ENCODE assay signal across 25 mouse cellular contexts in genomic region chr5:89012456-89012855, GRCm38 (mm10).
A peak's percentile ranks its signal among the peaks of the same experiment; 100 is the strongest.
DNase-seq lines count a peak whose midpoint lies in the region; ATAC-seq and TF ChIP-seq lines count a peak whose summit lies in the region.
"Had no signal": no experiment of that assay in that cellular context is flagged by ENCODE, and none has a peak within 500 bp of the region (broad histone marks: within the 10 kb centered on the region; RNA-seq: fewer than 3 reads in every experiment).

No protein-coding gene starts in this region.

- no peak for TF ChIP-seq CTCF in lung, postnatal 0 days (IDR thresholded peaks at IDR 0.05)
- TF ChIP-seq CTCF in cerebellum, adult 2 months (IDR thresholded peaks at IDR 0.05; ENCODE audit: borderline replicate concordance, insufficient read depth, low read depth, low read length), result no peak

- ATAC-seq in lung, postnatal 0 days, result no peak
- ATAC-seq: CD4-positive, CD25-positive, alpha-beta regulatory T cell, adult 4 months; forebrain, embryonic 13.5 days; forebrain, embryonic 15.5 days; forebrain, postnatal 0 days had no signal

- no peaks in the 10 kb centered on the region for H3K9me3 ChIP-seq in lung, postnatal 0 days (ENCODE audit: low read length)
- H3K9me3 ChIP-seq: embryonic facial prominence, embryonic 10.5 days; embryonic facial prominence, embryonic 12.5 days; forebrain, embryonic 10.5 days; forebrain, embryonic 13.5 days; forebrain, embryonic 15.5 days had no signal

- no peak for TF ChIP-seq POLR2A in myocyte (IDR thresholded peaks at IDR 0.05; ENCODE audit: insufficient read length, low read depth)
- TF ChIP-seq POLR2A in cerebellum, adult 2 months (IDR thresholded peaks at IDR 0.05; ENCODE audit: borderline replicate concordance, insufficient read depth, low read length), result no peak

- no peak overlapping the region for H3K4me3 ChIP-seq in lung, postnatal 0 days (ENCODE audit: low read depth, low read length)
- no peak overlapping the region for H3K4me3 ChIP-seq in myocyte
- no peak overlapping the region for H3K4me3 ChIP-seq in cerebellum, adult 2 months (replicated peaks; ENCODE audit: insufficient read depth, low read depth, low read length)
- H3K4me3 ChIP-seq: embryonic facial prominence, embryonic 10.5 days; embryonic facial prominence, embryonic 12.5 days; erythroblast, embryonic 14.5 days; forebrain, embryonic 10.5 days; forebrain, embryonic 13.5 days; forebrain, embryonic 15.5 days had no signal

- no peaks in the 10 kb centered on the region for H3K36me3 ChIP-seq in lung, postnatal 0 days (ENCODE audit: insufficient read depth, low read length)
- H3K36me3 ChIP-seq in myocyte (ENCODE audit: control insufficient read depth, insufficient read depth), result no peaks in the 10 kb centered on the region
- H3K36me3 ChIP-seq: embryonic facial prominence, embryonic 10.5 days; embryonic facial prominence, embryonic 12.5 days; forebrain, embryonic 10.5 days; forebrain, embryonic 15.5 days; G1E had no signal

- no peak overlapping the region for H3K27ac ChIP-seq in lung, postnatal 0 days (ENCODE audit: low read length)
- no peak overlapping the region for H3K27ac ChIP-seq in cerebellum, adult 2 months (ENCODE audit: insufficient read depth, low read length)
- H3K27ac ChIP-seq: embryonic facial prominence, embryonic 10.5 days; embryonic facial prominence, embryonic 12.5 days; forebrain, embryonic 10.5 days; forebrain, embryonic 13.5 days; forebrain, embryonic 15.5 days had no signal

- peak; percentile 53 for DNase-seq in lung, postnatal 0 days (ENCODE audit: low spot score)
- DNase-seq in lung, postnatal 36 days, result no peak
- DNase-seq in 416B (ENCODE audit: low read depth) (peak; percentile 1), NIH3T3 (ENCODE audit: low read depth) (peak; percentile 58)
- no peak for DNase-seq in spleen, postnatal 10 days (ENCODE audit: low spot score in 2 of 2)
- DNase-seq in lung, postnatal 25 days (ENCODE audit: low spot score), result no peak
- DNase-seq in cerebellum, adult 2 months, result no peak
- DNase-seq: adrenal gland, adult 2 months; adrenal gland, postnatal 10 days; adrenal gland, postnatal 25 days; cerebellum, adult 11 months; cerebellum, adult 18-20 months; cerebellum, adult 9-10 months; cerebellum, postnatal 10 days; forebrain, postnatal 0 days had no signal

- H3K79me2 ChIP-seq in myocyte (ENCODE audit: control insufficient read depth, insufficient read depth), result no peaks in the 10 kb centered on the region

- H3K4me2 ChIP-seq in lung, postnatal 0 days (replicated peaks; ENCODE audit: low read depth, low read length), result no peak overlapping the region
- no peak overlapping the region for H3K4me2 ChIP-seq in myocyte (ENCODE audit: low read depth)
- H3K4me2 ChIP-seq: embryonic facial prominence, embryonic 12.5 days; forebrain, embryonic 13.5 days; forebrain, embryonic 15.5 days had no signal

- H3ac ChIP-seq in myocyte (ENCODE audit: control insufficient read depth, insufficient read length), result no peak overlapping the region

- no peaks in the 10 kb centered on the region for H3K4me1 ChIP-seq in lung, postnatal 0 days (ENCODE audit: insufficient read depth, low read depth, low read length)
- H3K4me1 ChIP-seq in cerebellum, adult 2 months (ENCODE audit: control insufficient read depth, insufficient read depth, low read length), result peaks cover 4% of the 10 kb centered on the region
- H3K4me1 ChIP-seq: forebrain, embryonic 10.5 days; forebrain, embryonic 13.5 days; forebrain, embryonic 15.5 days had no signal

- H3K9ac ChIP-seq in lung, postnatal 0 days (replicated peaks; ENCODE audit: low read depth), result no peak overlapping the region
- H3K9ac ChIP-seq: embryonic facial prominence, embryonic 12.5 days; forebrain, embryonic 13.5 days; forebrain, embryonic 15.5 days; forebrain, postnatal 0 days had no signal

- no peak for TF ChIP-seq EP300 in lung, postnatal 0 days (IDR thresholded peaks at IDR 0.05)

- H3K27me3 ChIP-seq in lung, postnatal 0 days (replicated peaks; ENCODE audit: insufficient read depth, low read length), result no peaks in the 10 kb centered on the region
- H3K27me3 ChIP-seq in myocyte (ENCODE audit: control insufficient read depth, insufficient read depth, insufficient read length), result no peaks in the 10 kb centered on the region
- H3K27me3 ChIP-seq in cerebellum, adult 2 months (ENCODE audit: control insufficient read depth, insufficient read depth, low read length), result no peaks in the 10 kb centered on the region
- H3K27me3 ChIP-seq: CH12.LX; embryonic facial prominence, embryonic 12.5 days; forebrain, embryonic 13.5 days; forebrain, embryonic 15.5 days had no signal

- 71% methylated on average over 3 of the region's 3 CpGs for WGBS in lung, postnatal 0 days
- 91% methylated on average over 3 of the region's 3 CpGs for WGBS in cerebellum, adult 2 months

TF ChIP-seq in myocyte, 11 proteins besides CTCF, POLR2A, EP300 and RAD21:
- TF ChIP-seq CEBPB (IDR thresholded peaks at IDR 0.05; ENCODE audit: insufficient read depth, poor library complexity, severe bottlenecking) (peak; percentile 7; the same call in 1 of the 2 replicates), POLR2AphosphoS2 (IDR thresholded peaks at IDR 0.05; ENCODE audit: insufficient read length, low read depth) (no peak), REST (IDR thresholded peaks at IDR 0.05; ENCODE audit: insufficient read depth, insufficient read length) (no peak)

Comparison
In these comparisons a context has a peak if more than half of its experiments do, and no peak if none do; other contexts are left out.
1. DNase-seq: peak in lung, postnatal 0 days (single experiment), 416B (single experiment) and NIH3T3 (single experiment); none in lung, postnatal 36 days (single experiment), spleen, postnatal 10 days (0 of 2), lung, postnatal 25 days (single experiment) and cerebellum, adult 2 months (0 of 2).